Mouse (Mus musculus): ENCODE results near the gene Pramef17. TPM values are rescaled to one million over a fixed set of nuclear protein-coding genes. Genes with fewer than 3 reads are reported as not detected.

The Pramef17 gene
- not detected for polyA plus RNA-seq (2015; fragmentation: Illumina TruSeq; extraction: RNeasy Lipid Tissue Mini Kit (QIAGEN cat#74804); ENCODE audit: insufficient read depth, low read depth, low replicate concordance)

GRCm38 (mm10) chr4:143994269-143994668 lies at the start of gene Pramef17:
Gene Pramef17 (minus strand): TSS chr4:143994369.

DNA sequence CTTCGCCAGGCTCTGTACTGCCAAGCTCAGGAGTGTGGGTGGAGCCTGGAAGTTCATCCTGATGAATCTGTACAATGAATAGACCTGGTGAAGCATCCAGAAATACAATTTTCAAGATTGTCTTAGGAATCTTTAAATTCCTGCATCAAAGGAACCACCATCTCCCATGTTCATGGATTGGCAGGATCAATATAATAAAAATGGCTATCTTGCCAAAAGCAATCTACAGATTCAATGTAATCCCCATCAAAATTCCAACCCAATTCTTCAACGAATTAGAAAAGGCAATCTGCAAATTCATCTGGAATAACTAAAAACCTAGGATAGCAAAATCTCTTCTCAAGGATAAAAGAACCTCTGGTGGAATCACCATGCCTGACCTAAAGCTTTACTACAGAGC lies 27.3 kb downstream of the Pramef17 start, which contains the start of gene Gm13101:
Gene Gm13101, minus strand, starts transcription at position 101 of the 400 bp plus-strand sequence.

DNA sequence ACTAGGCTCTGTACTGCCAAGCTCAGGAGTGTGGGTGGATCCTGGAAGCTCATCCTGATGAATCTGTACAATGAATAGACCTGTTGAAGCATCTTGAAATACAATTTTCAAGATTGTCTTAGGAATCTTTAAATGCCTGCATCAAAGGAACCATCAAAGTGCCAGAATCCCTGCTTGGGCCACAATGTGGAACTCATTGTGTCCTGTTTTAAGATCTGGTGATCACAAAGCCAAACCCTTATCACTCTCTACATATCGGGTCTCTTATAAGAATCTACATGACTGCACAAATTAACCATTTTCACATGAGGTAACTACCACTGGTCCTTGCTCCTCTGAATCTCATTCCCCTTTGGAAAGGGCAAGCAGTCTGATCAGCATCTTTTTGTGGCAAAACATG lies 43.3 kb downstream of the Pramef17 start, which contains the start of gene Pramef25:
Gene Pramef25, minus strand, starts transcription at position 101 of the 400 bp plus-strand sequence.

Other genes with a start within 250 kb of the Pramef17 start
- gene Gm13023, start 205.0 kb downstream of the Pramef17 start, polyA plus RNA-seq (2015; fragmentation: Illumina TruSeq; extraction: RNeasy Lipid Tissue Mini Kit (QIAGEN cat#74804); ENCODE audit: insufficient read depth, low read depth, low replicate concordance): not detected
- gene Gm13084, start 178.3 kb downstream of the Pramef17 start, polyA plus RNA-seq (2015; fragmentation: Illumina TruSeq; extraction: RNeasy Lipid Tissue Mini Kit (QIAGEN cat#74804); ENCODE audit: insufficient read depth, low read depth, low replicate concordance): not detected
- gene Gm13103, start 147.9 kb downstream of the Pramef17 start, polyA plus RNA-seq (2015; fragmentation: Illumina TruSeq; extraction: RNeasy Lipid Tissue Mini Kit (QIAGEN cat#74804); ENCODE audit: insufficient read depth, low read depth, low replicate concordance): not detected
- not detected for gene Pramef6, start 94.0 kb downstream of the Pramef17 start, polyA plus RNA-seq (2015; fragmentation: Illumina TruSeq; extraction: RNeasy Lipid Tissue Mini Kit (QIAGEN cat#74804); ENCODE audit: insufficient read depth, low read depth, low replicate concordance)
- gene Pramef25, start 43.4 kb downstream of the Pramef17 start, polyA plus RNA-seq (2015; fragmentation: Illumina TruSeq; extraction: RNeasy Lipid Tissue Mini Kit (QIAGEN cat#74804); ENCODE audit: insufficient read depth, low read depth, low replicate concordance): not detected
- not detected for gene Gm13101, start 27.4 kb downstream of the Pramef17 start, polyA plus RNA-seq (2015; fragmentation: Illumina TruSeq; extraction: RNeasy Lipid Tissue Mini Kit (QIAGEN cat#74804); ENCODE audit: insufficient read depth, low read depth, low replicate concordance)
- not detected for gene Pramel4, start 64.8 kb upstream of the Pramef17 start, polyA plus RNA-seq (2015; fragmentation: Illumina TruSeq; extraction: RNeasy Lipid Tissue Mini Kit (QIAGEN cat#74804); ENCODE audit: insufficient read depth, low read depth, low replicate concordance)
- not detected for gene Gm13102, start 112.1 kb upstream of the Pramef17 start, polyA plus RNA-seq (2015; fragmentation: Illumina TruSeq; extraction: RNeasy Lipid Tissue Mini Kit (QIAGEN cat#74804); ENCODE audit: insufficient read depth, low read depth, low replicate concordance)
- not detected for gene Oog3, start 168.3 kb upstream of the Pramef17 start, polyA plus RNA-seq (2015; fragmentation: Illumina TruSeq; extraction: RNeasy Lipid Tissue Mini Kit (QIAGEN cat#74804); ENCODE audit: insufficient read depth, low read depth, low replicate concordance)
- not detected for gene Oog2, start 196.3 kb upstream of the Pramef17 start, polyA plus RNA-seq (2015; fragmentation: Illumina TruSeq; extraction: RNeasy Lipid Tissue Mini Kit (QIAGEN cat#74804); ENCODE audit: insufficient read depth, low read depth, low replicate concordance)
- not detected for gene C87977, start 218.9 kb upstream of the Pramef17 start, polyA plus RNA-seq (2015; fragmentation: Illumina TruSeq; extraction: RNeasy Lipid Tissue Mini Kit (QIAGEN cat#74804); ENCODE audit: insufficient read depth, low read depth, low replicate concordance)